Mouse (Mus musculus) layer of hippocampus, adult 18-20 months (tissue): ENCODE measurements around the gene Rgs19. TPM values are rescaled to one million over a fixed set of nuclear protein-coding genes. Genes with fewer than 3 reads are reported as not detected.
A peak's percentile ranks its signal among the peaks of the same experiment; 100 is the strongest.

ENCODE experiments used
- DNase-seq, 2 experiments: peaks; one replicate each; pipeline ENCODE4 v3.0.0; 2022; ENCODE audit warnings: low spot score in 2 of 2
- long read RNA-seq: library from polyadenylated mRNA; stranded (forward); transcript quantifications from one replicate; pipeline ENCODE4 v2.0.0, GENCODE M21; 2021
- total RNA-seq, 2 experiments: library from RNA; stranded (reverse); gene quantifications; 2 replicates each; pipeline ENCODE4 v1.2.3; 2021

Rgs19 gene
- 10 to 100 TPM; 41.7 to 47.2 TPM for total RNA-seq
- long read RNA-seq, transcript Rgs19-204 (5 exons, 779 nt): minor isoform, 10 of 45 reads
- long read RNA-seq, transcript Rgs19-203 (5 exons, 1,110 nt): minor isoform, 6 of 45 reads
- long read RNA-seq, transcript Rgs19-201 (6 exons, 1,511 nt): major isoform, 13 of 45 reads
- long read RNA-seq, partial matches to known transcripts: 6 of 45 reads
- long read RNA-seq, other reads (novel, unspliced or antisense): 3 of 45 reads

- peak; percentile 79 to 82 for DNase-seq
Observed at GRCm38 (mm10) chr2:181693339-181694280, at the start of gene Rgs19. Gene Rgs19 (minus strand): TSS chr2:181693977.

- no peak for DNase-seq
Observed at GRCm38 (mm10) chr2:181730051-181730450, 36.3 kb upstream of the Rgs19 start.

- DNase-seq: no peak
Observed at GRCm38 (mm10) chr2:181727659-181728262, 34.0 kb upstream of the Rgs19 start.

GRCm38 (mm10) chr2:181722213-181722612, 28.4 kb upstream of the Rgs19 start:
- no peak for DNase-seq

GRCm38 (mm10) chr2:181721200-181721599, 27.4 kb upstream of the Rgs19 start:
- DNase-seq: no peak

GRCm38 (mm10) chr2:181720061-181720460, 26.3 kb upstream of the Rgs19 start:
- no peak for DNase-seq

- DNase-seq: no peak
Observed at GRCm38 (mm10) chr2:181716991-181717390, 23.2 kb upstream of the Rgs19 start.

- no peak for DNase-seq
Observed at GRCm38 (mm10) chr2:181715382-181715781, 21.6 kb upstream of the Rgs19 start.

GRCm38 (mm10) chr2:181714903-181715326, 21.1 kb upstream of the Rgs19 start, which contains the start of gene Oprl1:
Gene Oprl1 (plus strand): TSS chr2:181715016.
- DNase-seq: peak; percentile 64 to 73

- peak; percentile 74 to 80 for DNase-seq
Observed at GRCm38 (mm10) chr2:181713749-181714148, 20.0 kb upstream of the Rgs19 start.

- DNase-seq: no peak
Observed at GRCm38 (mm10) chr2:181706668-181707067, 12.9 kb upstream of the Rgs19 start.

- DNase-seq: no peak
Observed at GRCm38 (mm10) chr2:181698241-181698640, 4.5 kb upstream of the Rgs19 start, which contains the start of gene Lkaaear1. Gene Lkaaear1 (minus strand): TSS chr2:181698442.

- DNase-seq: no peak
Observed at GRCm38 (mm10) chr2:181696801-181697420, 3.1 kb upstream of the Rgs19 start.

- no peak for DNase-seq
Observed at GRCm38 (mm10) chr2:181695776-181696175, 2.0 kb upstream of the Rgs19 start.

GRCm38 (mm10) chr2:181694581-181694980, 804 bp upstream of the Rgs19 start:
- DNase-seq: no peak

- no peak for DNase-seq
Observed at GRCm38 (mm10) chr2:181692304-181692703, 1.5 kb downstream of the Rgs19 start.

GRCm38 (mm10) chr2:181691571-181691970, 2.2 kb downstream of the Rgs19 start:
- DNase-seq: no peak

GRCm38 (mm10) chr2:181691083-181691482, 2.7 kb downstream of the Rgs19 start:
- DNase-seq: no peak

- no peak for DNase-seq
Observed at GRCm38 (mm10) chr2:181689466-181690160, 4.2 kb downstream of the Rgs19 start.

GRCm38 (mm10) chr2:181687586-181687985, 6.2 kb downstream of the Rgs19 start:
- DNase-seq: no peak

- no peak for DNase-seq
Observed at GRCm38 (mm10) chr2:181685686-181686085, 8.1 kb downstream of the Rgs19 start.
